Mouse (Mus musculus) bone marrow, adult 2 months (tissue): Measurements from ENCODE around the gene Ifna6.

ENCODE experiments used
- CTCF ChIP-seq: fragments of 200-500 bp; IDR thresholded peaks from 2 replicates; pipeline ENCODE4 v1.5.1; 2011; ENCODE audit warnings: low read length, control low read depth; ENCODE audit not compliant: control insufficient read depth, insufficient read depth
- POLR2A ChIP-seq: fragments of 200-500 bp; IDR thresholded peaks from 2 replicates; pipeline ENCODE4 v1.6.1; 2011; ENCODE audit warnings: low read depth, mild to moderate bottlenecking, control low read depth, low read length, borderline replicate concordance; ENCODE audit not compliant: control insufficient read depth

DNA sequence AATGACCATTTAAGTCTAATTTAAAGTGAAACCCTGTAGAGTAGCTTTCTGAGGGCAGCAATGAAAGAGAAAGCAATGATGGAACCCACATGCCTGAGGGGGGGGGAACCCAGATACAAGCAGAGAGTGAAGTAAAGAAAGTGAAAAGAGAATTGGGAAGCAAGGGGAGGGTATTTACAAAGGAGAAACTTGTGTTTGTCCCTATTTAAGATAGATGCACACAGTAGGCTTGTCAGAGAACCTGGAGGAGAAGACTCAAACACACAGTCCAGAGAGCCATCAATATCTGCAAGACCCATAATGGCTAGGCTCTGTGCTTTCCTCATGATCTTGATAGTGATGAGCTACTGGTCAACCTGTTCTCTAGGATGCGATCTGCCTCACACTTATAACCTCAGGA, 7.6 kb upstream of the Ifna6 start, which contains the start of gene Ifna11:
- no peak for TF ChIP-seq CTCF
- no peak for TF ChIP-seq POLR2A
